Mouse (Mus musculus) spleen, adult 2 months (tissue): ENCODE data around the gene Skiv2l. TPM values are rescaled to one million over a fixed set of nuclear protein-coding genes. Genes with fewer than 3 reads are reported as not detected.

ENCODE experiments used
- DNase-seq, 2 experiments: peaks; one replicate each; pipeline versions ENCODE4 v3.0.0 to v3.0.0-alpha.2; 2012 to 2021; ENCODE audit warnings: low spot score in 2 of 2, low read depth in 1 of 2
- H3K27ac ChIP-seq: fragments of 200-500 bp; 2 replicates; pipeline ENCODE4 v1.5.1; 2012; ENCODE audit warnings: low read length, inconsistent platforms; ENCODE audit not compliant: insufficient read depth
- H3K27me3 ChIP-seq: fragments of 200-500 bp; 2 replicates; pipeline ENCODE4 v1.6.1; 2012; ENCODE audit warnings: mild to moderate bottlenecking, moderate library complexity, low read length, inconsistent platforms; ENCODE audit not compliant: control insufficient read depth, insufficient read depth
- H3K36me3 ChIP-seq: fragments of 200-500 bp; 2 replicates; pipeline ENCODE4 v1.6.1; 2012; ENCODE audit warnings: mild to moderate bottlenecking, low read length, inconsistent platforms; ENCODE audit not compliant: control insufficient read depth, insufficient read depth
- H3K4me1 ChIP-seq: fragments of 200-500 bp; 2 replicates; pipeline ENCODE4 v1.6.1; 2011; ENCODE audit warnings: inconsistent platforms; ENCODE audit not compliant: control insufficient read depth, insufficient read depth, insufficient read length
- H3K4me3 ChIP-seq: fragments of 200-500 bp; 2 replicates; pipeline ENCODE4 v1.5.1; 2011; ENCODE audit warnings: mild to moderate bottlenecking, inconsistent platforms; ENCODE audit not compliant: insufficient read depth, insufficient read length; ENCODE audit errors: extremely low read depth
- CTCF ChIP-seq: fragments of 200-500 bp; IDR thresholded peaks from 2 replicates; pipeline ENCODE4 v1.5.1; 2011; ENCODE audit warnings: mild to moderate bottlenecking, inconsistent platforms; ENCODE audit not compliant: insufficient read depth, insufficient read length, insufficient replicate concordance; ENCODE audit errors: extremely low read depth
- POLR2A ChIP-seq: fragments of 200-500 bp; IDR thresholded peaks from 2 replicates; pipeline ENCODE4 v1.6.1; 2011; ENCODE audit warnings: low read depth, low read length, inconsistent platforms
- WGBS: fragments of 180-500 bp; shearing (Covaris S2); methylation state at CpG from one replicate; pipeline ENCODE4 v1.1.7; 2018; 5-methylcytosine and 5-hydroxymethylcytosine counted together
- polyA plus RNA-seq: library from polyadenylated mRNA; depleted of rRNA; stranded (reverse); fragments of >200 nt; gene quantifications from 2 replicates; pipeline ENCODE4 v1.2.3, GENCODE M21; 2012; rRNA removed

Skiv2l gene
- polyA plus RNA-seq, 1 experiment: 81.7 TPM

- WGBS: 82% methylated on average over 10 of the region's 10 CpGs
- no peak overlapping the region for H3K4me3 ChIP-seq
- TF ChIP-seq CTCF (no peak), POLR2A (no peak)
- no peak for DNase-seq
- H3K4me1 ChIP-seq: no peaks in the 10 kb centered on the region
- H3K36me3 ChIP-seq: no peaks in the 10 kb centered on the region
- H3K27me3 ChIP-seq: no peaks in the 10 kb centered on the region
- no peak overlapping the region for H3K27ac ChIP-seq
Observed at GRCm38 (mm10) chr17:34795016-34795415, 55.0 kb downstream of the Skiv2l start.

Other genes with a start within 250 kb of the Skiv2l start
- 54.1 and 61.8 TPM in 2 replicates for gene Rnf5, start 246.5 kb downstream of the Skiv2l start, polyA plus RNA-seq
- gene Agpat1, start 245.9 kb downstream of the Skiv2l start, polyA plus RNA-seq: 156 and 187 TPM in 2 replicates
- gene Egfl8, start 234.2 kb downstream of the Skiv2l start, polyA plus RNA-seq: 3.2 and 3.9 TPM in 2 replicates
- gene Ppt2, start 221.7 kb downstream of the Skiv2l start, polyA plus RNA-seq: 31.7 and 36.3 TPM in 2 replicates
- gene Prrt1, start 220.7 kb downstream of the Skiv2l start, polyA plus RNA-seq: 9.5 and 9.9 TPM in 2 replicates
- gene Fkbpl, start 205.4 kb downstream of the Skiv2l start, polyA plus RNA-seq: 1.4 and 1.6 TPM in 2 replicates
- gene Atf6b, start 203.1 kb downstream of the Skiv2l start, polyA plus RNA-seq: 76.4 and 102 TPM in 2 replicates
- 34.1 and 34.4 TPM in 2 replicates for gene Tnxb, start 179.7 kb downstream of the Skiv2l start, polyA plus RNA-seq
- gene C4b, start 106.3 kb downstream of the Skiv2l start, polyA plus RNA-seq: 63.4 and 68.8 TPM in 2 replicates
- 3.7 and 5.4 TPM in 2 replicates for gene Cyp21a1, start 45.6 kb downstream of the Skiv2l start, polyA plus RNA-seq
- 31.6 and 37.7 TPM in 2 replicates for gene Stk19, start 13.3 kb downstream of the Skiv2l start, polyA plus RNA-seq
- 54.2 and 68.3 TPM in 2 replicates for gene Dxo, start 13.2 kb downstream of the Skiv2l start, polyA plus RNA-seq
- gene Nelfe, start 181 bp upstream of the Skiv2l start, polyA plus RNA-seq: 14.1 and 15.0 TPM in 2 replicates
- 22.8 and 25.3 TPM in 2 replicates for gene Cfb, start 12.3 kb upstream of the Skiv2l start, polyA plus RNA-seq
- 12.0 and 13.1 TPM in 2 replicates for gene Zbtb12, start 29.3 kb upstream of the Skiv2l start, polyA plus RNA-seq
- 0.04 TPM in 1 of 2 replicates, not detected in the other for gene Gm20547, start 31.8 kb upstream of the Skiv2l start, polyA plus RNA-seq
- 15.9 and 16.0 TPM in 2 replicates for gene C2, start 48.1 kb upstream of the Skiv2l start, polyA plus RNA-seq
- 200 and 246 TPM in 2 replicates for gene Ehmt2, start 48.3 kb upstream of the Skiv2l start, polyA plus RNA-seq
- 0.05 and 0.08 TPM in 2 replicates for gene Slc44a4, start 64.3 kb upstream of the Skiv2l start, polyA plus RNA-seq
- 45.8 and 47.5 TPM in 2 replicates for gene Neu1, start 81.0 kb upstream of the Skiv2l start, polyA plus RNA-seq
- gene Hspa1b, start 109.0 kb upstream of the Skiv2l start, polyA plus RNA-seq: 7.6 and 12.5 TPM in 2 replicates
- gene Gm20481, start 119.7 kb upstream of the Skiv2l start, polyA plus RNA-seq: not detected in 2 replicates
- gene Hspa1a, start 121.9 kb upstream of the Skiv2l start, polyA plus RNA-seq: 4.2 and 6.7 TPM in 2 replicates
- 0.05 and 0.06 TPM in 2 replicates for gene Hspa1l, start 122.5 kb upstream of the Skiv2l start, polyA plus RNA-seq
- gene Lsm2, start 131.7 kb upstream of the Skiv2l start, polyA plus RNA-seq: 60.7 and 65.2 TPM in 2 replicates
- 489 and 697 TPM in 2 replicates for gene Vars, start 150.8 kb upstream of the Skiv2l start, polyA plus RNA-seq
- 0.72 and 0.90 TPM in 2 replicates for gene Vwa7, start 166.4 kb upstream of the Skiv2l start, polyA plus RNA-seq
- gene Sapcd1, start 177.8 kb upstream of the Skiv2l start, polyA plus RNA-seq: 7.3 and 14.7 TPM in 2 replicates
- gene Msh5, start 196.5 kb upstream of the Skiv2l start, polyA plus RNA-seq: 8.6 and 9.5 TPM in 2 replicates
- gene Clic1, start 199.8 kb upstream of the Skiv2l start, polyA plus RNA-seq: 123 and 134 TPM in 2 replicates
- 18.4 and 18.9 TPM in 2 replicates for gene Ddah2, start 208.8 kb upstream of the Skiv2l start, polyA plus RNA-seq
- gene Ly6g6c, start 215.2 kb upstream of the Skiv2l start, polyA plus RNA-seq: 0.47 and 0.59 TPM in 2 replicates
- 4.8 and 5.6 TPM in 2 replicates for gene Mpig6b, start 216.0 kb upstream of the Skiv2l start, polyA plus RNA-seq
- 0.31 and 0.39 TPM in 2 replicates for gene Ly6g6e, start 226.7 kb upstream of the Skiv2l start, polyA plus RNA-seq
- gene Ly6g6d, start 227.9 kb upstream of the Skiv2l start, polyA plus RNA-seq: 1.3 and 1.8 TPM in 2 replicates
- 7.8 and 9.7 TPM in 2 replicates for gene Ly6g6f, start 235.4 kb upstream of the Skiv2l start, polyA plus RNA-seq
- 119 and 154 TPM in 2 replicates for gene Abhd16a, start 239.1 kb upstream of the Skiv2l start, polyA plus RNA-seq